ENCODE assay signal across 12 mouse cellular contexts in the genomic region with DNA sequence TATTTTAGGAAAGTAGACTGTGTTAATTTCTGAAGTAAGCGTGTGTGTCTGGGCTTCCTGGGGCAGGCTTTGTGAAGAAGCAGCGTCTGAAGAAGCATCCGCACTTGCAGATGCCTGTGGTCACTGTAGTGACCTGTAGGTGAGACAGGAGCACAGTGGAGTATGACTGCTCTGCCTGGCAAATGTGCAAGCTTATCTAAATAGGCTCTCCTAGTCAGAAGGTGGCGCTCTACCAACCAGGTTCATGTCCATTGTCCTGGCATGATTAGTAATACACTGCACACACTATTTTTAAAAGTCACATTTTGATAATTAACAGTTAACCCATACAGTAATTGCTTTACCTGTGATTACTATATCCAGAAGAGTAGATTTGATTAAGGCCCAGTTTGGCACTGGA.
DNase-seq lines count a peak whose midpoint lies in the region; ATAC-seq and TF ChIP-seq lines count a peak whose summit lies in the region.
"Had no signal": no experiment of that assay in that cellular context is flagged by ENCODE, and none has a peak within 500 bp of the region (broad histone marks: within the 10 kb centered on the region; RNA-seq: fewer than 3 reads in every experiment).

No protein-coding gene starts in this region.

- no peak overlapping the region for H3K4me3 ChIP-seq in gastrocnemius, adult 2 months
- H3K4me3 ChIP-seq in liver, embryonic 14.5 days (ENCODE audit: insufficient read depth in 1 of 2, low read depth in 2 of 2, low read length in 2 of 2), result no peak overlapping the region
- no peak overlapping the region for H3K4me3 ChIP-seq in liver, embryonic 11.5 days (ENCODE audit: low read depth, low read length)
- H3K4me3 ChIP-seq: erythroblast, embryonic 14.5 days; heart, embryonic 15.5 days; intestine, embryonic 15.5 days had no signal

- intact Hi-C loops in gastrocnemius, adult 2 months (cut with DNase I), result no loop called here
- intact Hi-C loops in gastrocnemius, postnatal 14 days (cut with DNase I; ENCODE audit: low total_unique reads), result no loop called here

- peak; percentile 28; the same call in 1 of the 2 replicates for TF ChIP-seq CTCF in gastrocnemius, adult 2 months (IDR thresholded peaks at IDR 0.05)
- TF ChIP-seq CTCF in liver, embryonic 14.5 days (IDR thresholded peaks at IDR 0.05; ENCODE audit: low read depth), result peak; percentile 49

- no peaks in the 10 kb centered on the region for H3K9me3 ChIP-seq in liver, embryonic 14.5 days (ENCODE audit: control insufficient read depth, low read length)
- H3K9me3 ChIP-seq in liver, embryonic 11.5 days (ENCODE audit: control insufficient read depth, low read length), result no peaks in the 10 kb centered on the region
- H3K9me3 ChIP-seq: heart, embryonic 15.5 days; intestine, embryonic 15.5 days had no signal

- no peak for TF ChIP-seq EP300 in liver, embryonic 14.5 days (IDR thresholded peaks at IDR 0.05; ENCODE audit: low read depth)

- H3K4me2 ChIP-seq in liver, embryonic 14.5 days (ENCODE audit: low read depth), result no peak overlapping the region
- no peak overlapping the region for H3K4me2 ChIP-seq in liver, embryonic 11.5 days
- H3K4me2 ChIP-seq: heart, embryonic 15.5 days; intestine, embryonic 15.5 days had no signal

- 68% methylated on average over 4 of the region's 4 CpGs for WGBS in liver, embryonic 14.5 days (ENCODE audit: insufficient replicate concordance)
- WGBS in liver, embryonic 11.5 days, result 73% methylated on average over 4 of the region's 4 CpGs

- ATAC-seq in liver, embryonic 14.5 days (ENCODE audit: insufficient read depth), result no peak
- ATAC-seq in liver, embryonic 11.5 days (replicated peaks; ENCODE audit: low FRiP score), result no peak
- peak; percentile 50; the same call in 1 of the 2 replicates for ATAC-seq in megakaryocyte progenitor cell, adult 5-6 weeks (replicated peaks; ENCODE audit: poor library complexity)
- ATAC-seq: intestine, embryonic 15.5 days had no signal

- H3K36me3 ChIP-seq in liver, embryonic 14.5 days (replicated peaks; ENCODE audit: control insufficient read depth, insufficient read depth, low read depth), result peaks cover 17% of the 10 kb centered on the region
- peaks cover 13% of the 10 kb centered on the region; the same call in 1 of the 2 replicates for H3K36me3 ChIP-seq in liver, embryonic 11.5 days (ENCODE audit: control insufficient read depth, insufficient read depth, low read length)

- no peak overlapping the region for H3K27ac ChIP-seq in gastrocnemius, adult 2 months
- no peak overlapping the region for H3K27ac ChIP-seq in liver, embryonic 14.5 days
- H3K27ac ChIP-seq in liver, embryonic 11.5 days (ENCODE audit: low read depth, low read length), result no peak overlapping the region
- H3K27ac ChIP-seq: heart, embryonic 15.5 days; intestine, embryonic 15.5 days had no signal

- no peaks in the 10 kb centered on the region for H3K4me1 ChIP-seq in liver, embryonic 14.5 days (replicated peaks; ENCODE audit: control insufficient read depth in 2 of 2, insufficient read depth in 2 of 2, low read length in 1 of 2)
- no peaks in the 10 kb centered on the region for H3K4me1 ChIP-seq in liver, embryonic 11.5 days (replicated peaks; ENCODE audit: control insufficient read depth, insufficient read depth, low read length)
- H3K4me1 ChIP-seq: heart, embryonic 15.5 days; intestine, embryonic 15.5 days had no signal

- no peak for DNase-seq in gastrocnemius, adult 2 months
- no peak for DNase-seq in gastrocnemius, postnatal 14 days
- no peak for DNase-seq in liver, embryonic 14.5 days (ENCODE audit: low read depth in 3 of 3, low spot score in 3 of 3)
- no peak for DNase-seq in liver, embryonic 11.5 days (ENCODE audit: low spot score)
- DNase-seq in WW6 (ENCODE audit: low read depth, low spot score), result peak; percentile 18
- no peak for DNase-seq in right cerebral cortex, postnatal 36 days (ENCODE audit: low spot score in 2 of 2)
- no peak for DNase-seq in right cerebral cortex, postnatal 10 days (ENCODE audit: low spot score in 2 of 2)
- DNase-seq: thymus, postnatal 36 days had no signal

- H3K9ac ChIP-seq in liver, embryonic 14.5 days (replicated peaks), result no peak overlapping the region
- H3K9ac ChIP-seq in liver, embryonic 11.5 days (ENCODE audit: low read depth, low read length), result no peak overlapping the region
- H3K9ac ChIP-seq: heart, embryonic 15.5 days; intestine, embryonic 15.5 days had no signal

- H3K27me3 ChIP-seq in liver, embryonic 14.5 days (ENCODE audit: control insufficient read depth, insufficient read depth, low read length), result no peaks in the 10 kb centered on the region
- H3K27me3 ChIP-seq in liver, embryonic 11.5 days (replicated peaks; ENCODE audit: control insufficient read depth, insufficient read depth, low read length), result no peaks in the 10 kb centered on the region
- H3K27me3 ChIP-seq: heart, embryonic 15.5 days; intestine, embryonic 15.5 days had no signal
